Mouse (Mus musculus) urinary bladder, postnatal 4 days (tissue): ENCODE data around the gene Ceacam2.
"Not testable (repeated sequence)": the region's sequence is repeated elsewhere in the genome, so short reads cannot be mapped to it uniquely, and the experiment has no call there.

Experiments used
- DNase-seq, 2 experiments: peaks; one replicate each; pipeline ENCODE4 v3.0.0; 2021 to 2022; ENCODE audit warnings: low spot score in 2 of 2

Ceacam2 gene

DNA sequence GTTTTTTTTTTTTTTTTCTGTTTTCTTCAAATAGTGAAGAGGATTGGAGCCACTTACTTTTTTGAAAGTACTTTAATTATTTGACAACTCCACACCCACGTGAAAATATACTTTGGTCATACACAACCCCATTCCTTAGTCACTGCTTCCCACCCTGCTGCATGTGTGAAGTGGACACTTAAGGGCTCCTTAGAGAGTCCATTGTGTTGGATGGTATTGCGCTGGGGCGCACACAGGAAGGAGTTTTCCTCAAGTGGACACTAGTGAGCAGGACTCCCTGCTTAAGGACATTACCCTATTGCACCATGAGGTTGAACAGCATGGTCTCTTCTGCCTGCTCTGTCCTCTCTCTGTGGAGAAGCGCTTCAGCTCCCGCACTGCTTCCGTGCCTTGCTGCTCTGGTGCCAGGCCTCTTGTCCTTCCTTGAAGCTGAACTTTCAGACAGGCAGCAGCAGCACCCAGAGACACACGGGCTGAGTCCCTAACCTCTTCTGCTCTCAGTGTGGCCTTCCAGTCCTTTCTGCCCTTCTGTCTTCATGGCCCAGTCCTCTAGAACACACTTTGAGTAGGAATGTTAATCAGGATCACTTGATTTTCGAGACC is 56.4 kb downstream of the Ceacam2 start:
- no peak for DNase-seq

DNA sequence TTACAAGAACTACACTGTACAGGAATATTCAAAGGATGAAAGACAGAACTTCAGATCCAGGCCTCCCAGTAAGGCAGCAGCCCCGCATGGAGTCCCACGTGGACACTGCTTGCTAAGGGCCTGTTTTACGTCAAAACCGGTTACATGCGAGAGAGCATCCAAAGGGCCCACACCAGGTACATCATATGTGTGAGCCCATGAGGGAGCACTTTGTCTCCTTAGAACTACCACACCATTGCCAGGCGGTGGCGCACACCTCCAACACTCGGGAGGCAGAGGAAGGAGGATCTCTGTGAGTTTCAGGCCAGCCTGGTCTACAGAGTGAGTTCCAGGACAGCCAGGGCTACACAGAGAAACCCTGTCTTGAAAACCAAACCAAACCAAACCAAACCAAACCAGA is 58.9 kb downstream of the Ceacam2 start:
- not testable (repeated sequence) for DNase-seq

DNA sequence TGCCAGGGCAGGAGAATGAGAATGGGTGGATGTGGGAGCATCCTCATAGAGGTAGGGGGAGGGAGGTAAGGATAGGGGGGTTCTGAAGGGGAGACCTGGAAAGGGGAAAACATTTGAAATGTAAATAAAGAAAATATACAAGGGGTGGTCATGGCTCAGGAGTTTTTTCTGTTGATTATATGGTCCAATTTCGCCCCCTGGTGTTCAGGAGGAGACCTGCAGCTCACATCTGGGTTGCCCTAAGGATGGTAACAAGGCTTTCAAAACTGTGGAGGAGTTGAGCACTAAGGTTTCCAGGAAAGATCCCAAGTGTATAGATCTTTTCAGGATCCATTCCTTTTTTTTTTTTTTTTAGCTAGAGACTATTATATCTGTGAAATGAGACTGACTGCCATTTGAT is 60.2 kb downstream of the Ceacam2 start:
- DNase-seq = no peak

DNA sequence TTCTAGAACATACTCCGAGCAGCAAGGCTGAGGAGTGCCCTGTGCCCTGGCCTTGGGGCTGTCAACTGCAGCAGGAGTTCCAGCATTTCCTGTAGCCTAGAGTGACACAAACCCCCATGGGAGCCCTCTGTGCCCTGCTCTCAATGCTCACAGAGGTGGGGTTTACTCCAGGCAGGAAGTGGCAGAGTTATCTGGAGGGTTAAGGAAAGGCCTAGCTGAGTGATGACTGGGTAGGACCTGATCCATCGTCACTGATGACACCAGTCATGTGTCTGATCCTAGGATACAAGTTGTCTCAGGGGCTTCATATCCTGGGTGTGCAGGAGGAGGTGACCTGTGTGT is 61.9 kb downstream of the Ceacam2 start:
- DNase-seq = not testable (repeated sequence)

DNA sequence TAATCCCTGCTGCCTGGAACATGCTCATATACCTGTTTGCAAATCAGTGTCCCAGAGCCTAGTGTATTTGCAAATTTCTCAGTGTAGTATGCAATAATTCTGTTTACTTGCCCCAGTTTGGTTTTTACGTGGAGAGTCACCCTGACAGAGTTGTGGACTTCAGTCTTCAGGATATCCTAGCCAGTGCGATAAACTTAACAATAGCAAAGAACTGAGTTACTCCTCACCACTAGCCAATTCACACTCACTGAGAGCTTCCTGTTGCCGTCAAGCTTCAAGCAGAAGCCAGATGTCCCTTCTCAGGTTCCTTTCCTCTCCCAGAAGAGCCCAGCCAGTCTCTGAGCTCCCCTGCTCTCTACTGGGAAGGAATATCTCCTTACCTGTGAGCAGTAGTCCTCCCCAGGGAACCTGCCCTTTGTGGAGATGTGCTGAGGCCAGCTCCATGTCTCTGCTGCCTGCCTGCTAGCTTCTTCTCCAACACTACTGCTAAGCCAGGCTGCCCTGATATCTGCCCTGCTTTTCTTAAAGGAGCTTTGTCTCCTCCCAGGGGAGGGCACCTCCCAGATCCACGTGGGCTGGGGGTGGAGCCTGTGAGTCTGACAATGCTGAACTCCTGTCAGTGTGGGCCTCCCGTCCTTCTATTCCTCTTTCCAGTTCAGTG is 62.4 kb downstream of the Ceacam2 start, which contains the start of gene Ceacam1:
Gene Ceacam1 (minus strand): TSS at position 513 of the 661 bp plus-strand sequence.
- not testable (repeated sequence) for DNase-seq

DNA sequence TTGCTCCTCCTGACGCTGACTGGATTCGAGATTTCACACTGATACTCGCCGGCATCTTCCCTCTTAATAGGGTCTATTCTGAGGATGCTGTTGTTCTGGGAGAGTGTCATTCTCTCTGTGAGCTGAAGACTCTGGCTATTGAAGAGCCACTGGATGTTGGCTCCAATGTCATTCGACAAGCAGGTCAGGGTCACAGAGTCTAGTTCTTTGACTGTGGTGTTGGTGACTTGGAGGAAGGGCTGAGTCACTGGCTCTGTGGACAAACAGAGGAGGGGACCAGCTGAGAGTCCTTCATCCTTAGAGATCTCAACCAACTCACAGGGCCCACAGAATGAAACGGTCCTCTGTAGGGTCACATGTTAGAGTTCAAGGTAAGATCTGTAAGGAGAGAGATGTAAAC is 67.8 kb downstream of the Ceacam2 start:
- not testable (repeated sequence) for DNase-seq
